Comparison of ENCODE assay signal across 21 mouse cellular contexts in the genomic region with DNA sequence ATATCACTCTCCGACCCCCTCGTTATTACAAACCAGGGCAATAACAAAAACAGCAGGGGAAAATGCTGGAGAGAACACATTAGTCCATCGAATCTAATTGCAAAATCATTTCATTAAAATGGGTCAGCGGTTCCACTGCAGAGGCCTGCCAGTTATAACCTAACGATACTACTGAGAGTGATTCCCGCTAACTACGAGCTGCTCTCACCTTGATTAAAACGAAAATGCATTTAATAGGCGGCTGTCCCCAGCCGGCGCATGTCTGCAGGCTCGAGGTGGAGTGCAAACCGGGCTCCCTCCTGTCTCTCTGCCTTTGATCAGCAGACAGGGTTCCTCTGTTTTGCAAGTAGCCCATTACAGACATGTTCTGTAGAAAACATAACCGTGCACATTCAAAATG.
"Had no signal": no experiment of that assay in that cellular context is flagged by ENCODE, and none has a peak within 500 bp of the region (broad histone marks: within the 10 kb centered on the region; RNA-seq: fewer than 3 reads in every experiment).

No protein-coding gene starts in this region.

- DNase-seq: kidney, adult 2 months; kidney, postnatal 36 days; layer of hippocampus, postnatal 36 days; liver; lung, adult 18-20 months; lung, postnatal 10 days; lung, postnatal 36 days; midbrain, embryonic 14.5 days; thymus, adult 2 months; thymus, postnatal 14 days; thymus, postnatal 4 days had no signal

- H3K4me3 ChIP-seq: left cerebral cortex, adult 2 months; limb, embryonic 13.5 days; liver, embryonic 12.5 days; liver, embryonic 15.5 days; lung, embryonic 15.5 days; myocyte had no signal

- H3K36me3 ChIP-seq: liver, embryonic 12.5 days; liver, embryonic 15.5 days; lung, embryonic 15.5 days had no signal

- H3K9me3 ChIP-seq: limb, embryonic 13.5 days; liver, embryonic 12.5 days; liver, embryonic 15.5 days; lung, embryonic 15.5 days had no signal

- H3K9ac ChIP-seq: limb, embryonic 13.5 days; liver, embryonic 12.5 days; liver, embryonic 15.5 days; lung, embryonic 15.5 days had no signal

- H3K27ac ChIP-seq: kidney, postnatal 0 days; left cerebral cortex, adult 2 months; limb, embryonic 13.5 days; liver, embryonic 12.5 days; liver, embryonic 15.5 days; lung, embryonic 15.5 days; stomach, postnatal 0 days had no signal

- H3K27me3 ChIP-seq: limb, embryonic 13.5 days; liver, embryonic 12.5 days; liver, embryonic 15.5 days; lung, embryonic 15.5 days had no signal

- H3K4me1 ChIP-seq: liver, embryonic 12.5 days; liver, embryonic 15.5 days; lung, embryonic 15.5 days had no signal

- ATAC-seq: intestine, postnatal 0 days; liver, embryonic 12.5 days had no signal

- H3K4me2 ChIP-seq: limb, embryonic 13.5 days; liver, embryonic 12.5 days; liver, embryonic 15.5 days; lung, embryonic 15.5 days; midbrain, embryonic 11.5 days had no signal
